Comparison of ENCODE assay signal across 7 mouse cellular contexts in the genomic region with DNA sequence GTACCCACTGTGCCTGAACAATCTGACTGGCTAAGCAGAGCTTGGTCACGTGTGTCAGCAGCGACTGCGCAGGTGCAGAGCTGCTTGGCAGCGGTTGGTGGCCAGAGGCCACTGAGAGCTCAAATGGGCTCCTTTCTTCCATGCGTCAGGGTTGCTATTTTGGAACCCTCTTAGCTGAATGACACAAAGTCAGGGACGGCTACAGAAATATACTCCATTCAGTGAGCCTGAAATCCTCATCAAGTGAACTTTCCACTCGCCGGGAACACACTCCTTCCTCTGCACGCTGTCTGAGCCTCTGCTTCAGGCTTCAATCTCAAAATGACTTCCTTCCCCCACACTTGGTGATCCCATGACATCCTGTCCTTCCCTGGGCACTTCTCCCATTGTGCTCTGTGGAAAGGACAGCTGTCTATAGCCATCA. TPM values are rescaled to one million over a fixed set of nuclear protein-coding genes. Genes with fewer than 3 reads are reported as not detected.
A peak's percentile ranks its signal among the peaks of the same experiment; 100 is the strongest.
DNase-seq lines count a peak whose midpoint lies in the region; ATAC-seq and TF ChIP-seq lines count a peak whose summit lies in the region.

No protein-coding gene starts in this region.

- WGBS in liver, adult 2 months: 37% methylated on average over 9 of the region's 9 CpGs
- 54% methylated on average over 9 of the region's 9 CpGs for WGBS in embryonic facial prominence, embryonic 14.5 days
- 36% methylated on average over 9 of the region's 9 CpGs for WGBS in heart, embryonic 10.5 days
- WGBS in stomach, embryonic 16.5 days: 70% methylated on average over 9 of the region's 9 CpGs

- no peak overlapping the region for H3K9ac ChIP-seq in liver, adult 2 months (ENCODE audit: low read depth, low read length)
- no peak overlapping the region for H3K9ac ChIP-seq in embryonic facial prominence, embryonic 14.5 days (ENCODE audit: low read depth, low read length)
- H3K9ac ChIP-seq in stomach, embryonic 16.5 days (ENCODE audit: low read length): no peak overlapping the region

- no peaks in the 10 kb centered on the region for H3K79me2 ChIP-seq in liver, adult 2 months (ENCODE audit: control insufficient read depth, insufficient read depth, low read length)

- TF ChIP-seq CTCF in liver, adult 2 months (IDR thresholded peaks at IDR 0.05; ENCODE audit: low read depth, low read length): no peak

- H3K36me3 ChIP-seq in liver, adult 2 months (ENCODE audit: control insufficient read depth, insufficient read depth, low read length): no peaks in the 10 kb centered on the region
- H3K36me3 ChIP-seq in embryonic facial prominence, embryonic 14.5 days (ENCODE audit: control insufficient read depth, insufficient read depth, low read length): peaks cover 25% of the 10 kb centered on the region
- peaks cover 42% of the 10 kb centered on the region for H3K36me3 ChIP-seq in heart, embryonic 10.5 days
- H3K36me3 ChIP-seq in stomach, embryonic 16.5 days (ENCODE audit: control insufficient read depth, insufficient read depth, low read length): peaks cover 15% of the 10 kb centered on the region; the same call in 1 of the 2 replicates

- H3K27me3 ChIP-seq in liver, adult 2 months (ENCODE audit: control insufficient read depth, insufficient read depth, low read length): no peaks in the 10 kb centered on the region
- no peaks in the 10 kb centered on the region for H3K27me3 ChIP-seq in embryonic facial prominence, embryonic 14.5 days (replicated peaks; ENCODE audit: control insufficient read depth, insufficient read depth, low read length)
- H3K27me3 ChIP-seq in heart, embryonic 10.5 days (ENCODE audit: insufficient read depth, poor library complexity, severe bottlenecking): no peaks in the 10 kb centered on the region
- no peaks in the 10 kb centered on the region for H3K27me3 ChIP-seq in stomach, embryonic 16.5 days (ENCODE audit: control insufficient read depth, insufficient read depth, low read length)

- no peak for TF ChIP-seq POLR2A in liver, adult 2 months (IDR thresholded peaks at IDR 0.05; ENCODE audit: extremely low read depth, insufficient read depth, low read length)

- no peak overlapping the region for H3K4me2 ChIP-seq in embryonic facial prominence, embryonic 14.5 days (ENCODE audit: low read depth, low read length)
- H3K4me2 ChIP-seq in stomach, embryonic 16.5 days (ENCODE audit: low read depth, low read length): no peak overlapping the region

- ATAC-seq in embryonic facial prominence, embryonic 14.5 days (ENCODE audit: low read depth): no peak
- ATAC-seq in stomach, embryonic 16.5 days (ENCODE audit: insufficient read depth, low FRiP score): no peak

- peaks cover 5% of the 10 kb centered on the region for H3K9me3 ChIP-seq in embryonic facial prominence, embryonic 14.5 days (ENCODE audit: control insufficient read depth, low read length)
- H3K9me3 ChIP-seq in heart, embryonic 10.5 days: no peaks in the 10 kb centered on the region
- H3K9me3 ChIP-seq in stomach, embryonic 16.5 days (replicated peaks; ENCODE audit: control insufficient read depth, low read length): peaks cover 9% of the 10 kb centered on the region

- H3K27ac ChIP-seq in liver, adult 2 months (replicated peaks; ENCODE audit: insufficient read depth, low read depth, low read length): peak overlapping the region; percentile 51
- peak overlapping the region; percentile 50; the same call in 1 of the 2 replicates for H3K27ac ChIP-seq in embryonic facial prominence, embryonic 14.5 days (replicated peaks; ENCODE audit: low read depth, low read length)
- H3K27ac ChIP-seq in heart, embryonic 10.5 days: peak overlapping the region; percentile 82
- H3K27ac ChIP-seq in stomach, embryonic 16.5 days (ENCODE audit: low read length): peak overlapping the region; percentile 9

- peaks cover 14% of the 10 kb centered on the region for H3K4me1 ChIP-seq in liver, adult 2 months (ENCODE audit: control insufficient read depth, insufficient read depth, low read length)
- peaks cover 9% of the 10 kb centered on the region for H3K4me1 ChIP-seq in embryonic facial prominence, embryonic 14.5 days (ENCODE audit: control insufficient read depth, insufficient read depth, low read length)
- peaks cover 42% of the 10 kb centered on the region for H3K4me1 ChIP-seq in heart, embryonic 10.5 days
- peaks cover 23% of the 10 kb centered on the region for H3K4me1 ChIP-seq in stomach, embryonic 16.5 days (ENCODE audit: control insufficient read depth, insufficient read depth, low read length)

- H3K4me3 ChIP-seq in liver, adult 2 months (ENCODE audit: insufficient read depth, low read depth, low read length): no peak overlapping the region
- H3K4me3 ChIP-seq in embryonic facial prominence, embryonic 14.5 days (ENCODE audit: low read depth, low read length): no peak overlapping the region
- peak overlapping the region; percentile 28 for H3K4me3 ChIP-seq in heart, embryonic 10.5 days
- H3K4me3 ChIP-seq in stomach, embryonic 16.5 days (replicated peaks; ENCODE audit: low read length): no peak overlapping the region

- DNase-seq in liver, adult 2 months (ENCODE audit: extremely low read depth, low read depth, low spot score): peak; percentile 79
- no peak for DNase-seq in liver
- DNase-seq in embryonic facial prominence, embryonic 14.5 days (ENCODE audit: low spot score): peak; percentile 26
- DNase-seq in heart, embryonic 10.5 days (ENCODE audit: low spot score): no peak
- peak; percentile 46 for DNase-seq in layer of hippocampus, adult 9-11 months
- no peak for DNase-seq in urinary bladder, postnatal 36 days (ENCODE audit: low spot score in 2 of 2)

RNA-seq across cellular contexts. Expression of gene Mpzl1, which starts 16.1 kb away (rescaled TPM):
- 1.4 and 2.8 TPM in 2 replicates for total RNA-seq in liver, adult 2 months (2014; rRNA removed)
- polyA plus RNA-seq in liver, adult 2 months (2012; rRNA removed): 3.8 and 5.8 TPM in 2 replicates
- 157 and 170 TPM in 2 replicates for polyA plus RNA-seq in embryonic facial prominence, embryonic 14.5 days (2014; fragmentation: Nextera tagmentation; extraction: Ambion mirVana)
- polyA plus RNA-seq in heart, embryonic 10.5 days (2016; fragmentation: Nextera tagmentation; extraction: Ambion mirVana): 138 and 170 TPM in 2 replicates
- polyA plus RNA-seq in stomach, embryonic 16.5 days (2015; fragmentation: Nextera tagmentation; extraction: Ambion mirVana): 140 and 149 TPM in 2 replicates

Comparison
In these comparisons a context has a peak if more than half of its experiments do, and no peak if none do; other contexts are left out.
1. DNase-seq: peak in liver, adult 2 months (single experiment), embryonic facial prominence, embryonic 14.5 days (single experiment) and layer of hippocampus, adult 9-11 months (single experiment); none in liver (single experiment), heart, embryonic 10.5 days (single experiment) and urinary bladder, postnatal 36 days (0 of 2).
2. H3K27ac ChIP-seq: peak in every context shown above with its lines; median percentile 82 in heart, embryonic 10.5 days; 51 in liver, adult 2 months; 50 in embryonic facial prominence, embryonic 14.5 days; 9 in stomach, embryonic 16.5 days.
3. RNA of gene Mpzl1, which starts 16.1 kb away (polyA plus RNA-seq): 138 to 170 TPM in heart, embryonic 10.5 days, 157 to 170 TPM in embryonic facial prominence, embryonic 14.5 days and 140 to 149 TPM in stomach, embryonic 16.5 days; 3.8 to 5.8 TPM in liver, adult 2 months; every median in the first group is over 10 times any median in the second.